Mouse (Mus musculus) mesoderm, embryonic 11.5 days (tissue): Measurements from ENCODE around the gene Nup98.

ENCODE experiments used
- DNase-seq: peaks from one replicate; pipeline ENCODE4 v3.0.0-alpha.2; 2012; ENCODE audit warnings: low read depth, low spot score

Nup98 gene

GRCm38 (mm10) chr7:102233059-102233458, 23.1 kb upstream of the Nup98 start:
- no peak for DNase-seq

GRCm38 (mm10) chr7:102229814-102230213, 19.8 kb upstream of the Nup98 start:
- DNase-seq, result no peak

DNA sequence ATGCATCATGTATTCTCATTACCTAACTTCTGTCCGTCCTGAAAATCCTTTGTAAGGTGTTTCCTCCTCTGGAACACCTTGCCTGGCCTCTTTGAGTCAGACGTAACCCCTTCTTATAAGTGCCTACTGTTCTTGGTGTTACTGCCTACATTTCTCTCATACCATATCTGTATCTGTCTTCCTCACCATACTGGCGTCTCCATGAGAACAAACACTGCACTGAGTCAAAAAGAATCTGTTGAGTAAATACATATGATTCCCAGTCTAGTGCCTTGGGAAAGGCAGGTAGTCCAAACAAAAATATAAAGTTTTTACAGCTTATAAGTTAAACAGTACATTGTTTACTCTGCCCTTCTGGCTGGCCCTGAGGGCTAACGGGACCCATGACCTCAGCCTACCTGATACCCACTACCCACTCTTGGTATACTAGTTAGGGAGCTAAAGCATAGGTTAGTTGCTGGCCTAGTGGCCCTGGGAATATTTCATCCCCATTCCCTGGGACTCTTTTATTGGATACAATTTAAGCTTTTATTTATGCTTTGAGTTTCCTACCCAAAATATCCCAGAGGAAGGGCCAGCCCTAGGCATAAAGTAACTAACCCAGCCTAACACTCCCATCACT, 18.2 kb upstream of the Nup98 start:
- no peak for DNase-seq

- no peak for DNase-seq
These were observed 16.1 kb upstream of the Nup98 start for GRCm38 (mm10) chr7:102226051-102226450.

GRCm38 (mm10) chr7:102223883-102224738, 14.1 kb upstream of the Nup98 start:
- no peak for DNase-seq

GRCm38 (mm10) chr7:102222830-102223556, 13.0 kb upstream of the Nup98 start:
- peak; percentile 65 for DNase-seq

- DNase-seq, result peak; percentile 57
These were observed 12.4 kb upstream of the Nup98 start for GRCm38 (mm10) chr7:102222336-102222735.

DNA sequence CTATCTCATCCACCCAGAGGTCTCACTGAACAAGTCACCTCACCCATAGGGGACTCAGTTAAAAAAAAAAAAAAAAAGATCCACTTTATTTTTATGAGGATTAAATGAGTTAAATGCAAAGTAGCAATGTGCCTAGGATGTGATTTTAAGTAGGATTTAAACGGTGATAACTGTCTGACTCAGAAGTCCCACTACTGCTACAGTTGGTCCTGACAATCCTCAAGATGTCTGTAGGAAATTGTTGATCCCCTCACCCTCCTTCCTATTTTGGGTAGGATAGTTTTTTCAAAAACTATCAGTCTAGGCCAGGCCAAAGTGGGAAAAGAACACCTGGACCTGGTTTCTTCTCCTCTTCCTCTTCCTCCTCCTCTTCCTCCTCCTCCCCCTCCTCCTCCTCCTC, 11.9 kb upstream of the Nup98 start:
- no peak for DNase-seq

- no peak for DNase-seq
These were observed 1.1 kb upstream of the Nup98 start for GRCm38 (mm10) chr7:102211071-102211470.

DNA sequence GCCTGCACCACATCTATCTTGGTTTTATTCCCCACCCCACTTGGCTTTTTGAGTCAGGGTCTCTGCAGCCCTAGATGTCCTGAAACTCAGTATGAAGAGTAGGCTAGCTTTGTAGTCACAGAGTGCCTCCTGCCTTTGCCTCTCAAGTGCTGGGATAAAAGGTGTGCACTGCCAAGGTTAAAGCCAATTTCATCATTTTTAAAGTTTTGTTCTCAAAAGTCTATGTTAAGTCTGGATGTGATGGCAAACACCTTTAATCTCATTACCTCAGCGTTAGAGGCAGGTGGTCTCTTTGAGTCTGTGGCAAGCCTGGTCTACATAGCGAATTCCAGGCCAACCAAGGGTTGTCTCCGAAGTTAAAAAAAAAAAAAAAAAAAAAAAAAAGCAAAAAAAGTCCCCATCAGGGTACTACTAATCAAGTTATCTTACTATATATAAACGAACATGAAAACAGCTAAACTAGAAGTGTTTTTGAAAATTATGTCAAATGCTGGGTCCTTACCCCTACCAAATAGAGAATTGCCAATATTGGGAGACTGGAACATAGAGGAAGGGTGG, 1.1 kb downstream of the Nup98 start:
- DNase-seq, result no peak

DNA sequence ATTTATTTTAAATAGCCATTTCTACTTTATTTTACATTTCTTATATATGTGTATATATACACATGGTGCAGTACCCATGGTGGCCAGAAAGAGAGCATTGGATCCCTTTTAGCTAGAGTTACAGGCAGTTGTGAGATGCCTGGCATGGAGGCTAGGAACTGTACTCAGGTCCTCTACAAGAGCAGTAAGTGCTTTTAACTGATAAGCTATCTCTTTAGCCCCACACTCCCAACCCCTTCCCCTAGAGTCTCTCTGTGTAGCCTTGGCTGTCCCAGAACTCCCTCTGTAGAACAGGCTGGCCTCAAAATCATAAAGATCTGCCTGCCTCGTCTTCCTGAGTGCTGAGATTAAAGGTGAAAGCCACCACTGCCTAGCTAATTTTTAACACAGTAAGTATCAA, 4.3 kb downstream of the Nup98 start:
- no peak for DNase-seq

DNA sequence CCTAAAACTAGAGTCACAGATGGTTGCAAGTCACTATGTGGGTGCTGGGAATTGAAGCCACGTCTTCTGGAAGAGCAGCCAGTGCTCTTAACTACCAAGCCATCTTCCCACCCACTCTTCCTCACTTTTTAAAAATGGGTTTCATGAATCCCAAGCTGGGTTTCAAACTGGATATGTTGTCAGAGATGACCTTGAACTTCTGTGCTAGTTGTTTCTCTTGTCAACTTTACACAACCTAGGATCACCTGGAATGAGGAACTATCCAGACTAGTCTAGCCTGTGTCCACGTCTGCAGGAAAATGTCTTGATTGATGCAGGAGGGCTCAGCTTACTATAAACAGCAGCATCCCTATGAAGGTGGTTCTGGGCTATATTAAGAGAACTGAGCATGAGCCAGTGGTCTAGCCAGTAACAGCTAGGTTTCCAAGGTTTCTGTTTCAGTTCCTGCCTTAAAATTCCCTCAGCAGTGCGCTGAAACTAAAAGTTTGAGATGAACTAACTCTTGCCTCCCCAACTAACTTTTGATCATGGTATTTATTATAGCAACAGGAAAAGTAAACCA, 5.6 kb downstream of the Nup98 start:
- no peak for DNase-seq

DNA sequence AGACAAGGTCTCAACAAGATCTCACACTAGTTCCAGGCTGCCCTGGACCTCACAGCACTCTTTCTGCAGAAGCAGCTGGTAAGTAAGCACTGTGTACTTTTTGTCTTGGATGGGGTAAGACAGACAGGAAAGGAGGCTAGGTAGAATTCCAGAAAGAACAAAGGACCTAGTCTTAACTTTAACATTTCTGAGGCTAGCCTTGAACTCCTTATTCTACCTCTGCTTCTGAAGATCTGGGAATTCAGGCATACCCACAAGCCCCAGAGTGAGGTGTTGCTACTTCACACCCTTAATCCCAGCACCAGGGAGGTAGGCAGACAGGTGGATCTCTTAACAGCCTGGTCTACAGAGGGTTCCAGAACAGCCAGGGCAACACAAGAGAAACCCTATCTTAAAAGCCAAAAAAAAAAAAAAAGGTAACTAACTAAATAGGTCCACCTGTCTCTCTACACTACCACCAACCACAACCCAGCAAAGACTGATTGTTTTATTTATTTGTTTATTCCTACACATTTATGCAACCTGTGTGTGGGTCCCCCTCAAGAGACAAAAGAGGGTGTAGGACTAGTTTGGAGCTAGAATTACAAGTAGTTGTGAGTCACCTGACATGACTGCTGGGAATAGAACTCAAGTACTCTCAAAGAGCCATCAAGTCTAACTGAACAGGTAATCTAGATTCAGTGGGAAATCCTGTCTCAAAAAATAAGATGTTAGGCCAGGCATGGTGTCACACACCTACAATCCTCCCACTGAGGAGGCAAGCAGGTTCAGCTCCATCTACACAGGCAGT, 8.8 kb downstream of the Nup98 start:
- DNase-seq, result no peak

GRCm38 (mm10) chr7:102200576-102200975, 9.4 kb downstream of the Nup98 start:
- no peak for DNase-seq

DNA sequence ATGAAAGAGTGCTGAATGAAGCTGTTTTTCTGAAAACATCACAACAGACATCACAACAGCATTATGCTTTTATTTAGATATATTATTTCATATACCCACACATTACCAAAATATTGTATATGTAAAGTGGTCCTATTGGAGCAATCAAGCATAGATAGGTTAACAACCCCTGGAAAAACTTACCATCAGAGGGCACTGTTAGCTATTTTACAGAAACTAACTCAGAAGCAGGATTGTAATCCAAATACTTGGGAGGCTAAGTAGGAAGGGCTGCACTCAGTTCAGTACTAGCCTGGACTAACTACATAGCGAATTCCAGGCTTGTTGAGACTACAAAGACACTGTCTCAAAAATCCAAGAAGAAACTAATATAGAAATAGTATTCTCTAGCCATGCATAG, 17.6 kb downstream of the Nup98 start:
- no peak for DNase-seq

DNA sequence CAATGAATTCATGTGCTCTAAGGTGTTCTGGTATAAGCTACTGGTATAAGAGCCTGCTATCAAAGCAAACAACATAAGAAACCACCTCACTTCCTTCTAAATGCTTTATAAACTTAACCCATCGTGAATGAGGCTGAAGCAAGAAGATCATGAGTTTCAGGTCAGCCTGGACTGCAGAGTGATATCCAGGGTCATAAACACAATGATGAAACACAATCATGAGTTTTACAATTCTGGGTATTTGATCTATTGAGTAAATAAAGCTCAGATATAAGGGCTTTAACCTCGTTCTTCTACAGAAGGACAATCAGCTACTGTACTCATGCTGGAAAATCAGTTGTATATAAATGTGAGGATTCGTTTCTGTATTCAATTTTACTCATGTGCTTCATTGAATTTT, 26.1 kb downstream of the Nup98 start:
- DNase-seq, result no peak

GRCm38 (mm10) chr7:102170300-102170699, 39.7 kb downstream of the Nup98 start:
- peak; percentile 5 for DNase-seq

GRCm38 (mm10) chr7:102153691-102154090, 56.3 kb downstream of the Nup98 start:
- no peak for DNase-seq

GRCm38 (mm10) chr7:102137898-102138297, 72.1 kb downstream of the Nup98 start:
- no peak for DNase-seq

DNA sequence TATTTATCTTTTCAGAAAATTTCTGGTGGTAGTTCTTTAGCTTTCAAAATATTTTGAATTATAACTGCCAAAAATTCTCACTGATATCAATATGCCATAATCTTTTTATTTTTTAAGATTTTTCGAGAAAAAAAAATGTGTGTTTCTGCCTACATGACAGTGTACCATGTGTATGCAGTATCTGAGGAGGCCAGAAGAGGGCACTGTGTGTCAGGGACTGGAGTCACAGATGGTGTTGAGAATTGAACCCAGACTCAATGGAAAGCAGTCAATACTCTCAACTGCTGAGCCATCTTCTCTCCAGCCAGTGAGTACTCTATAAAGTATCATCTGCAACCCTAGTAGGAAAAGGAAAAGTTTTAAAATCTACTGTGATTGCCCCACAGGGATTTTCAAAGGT, 72.5 kb downstream of the Nup98 start:
- peak; percentile 48 for DNase-seq

DNA sequence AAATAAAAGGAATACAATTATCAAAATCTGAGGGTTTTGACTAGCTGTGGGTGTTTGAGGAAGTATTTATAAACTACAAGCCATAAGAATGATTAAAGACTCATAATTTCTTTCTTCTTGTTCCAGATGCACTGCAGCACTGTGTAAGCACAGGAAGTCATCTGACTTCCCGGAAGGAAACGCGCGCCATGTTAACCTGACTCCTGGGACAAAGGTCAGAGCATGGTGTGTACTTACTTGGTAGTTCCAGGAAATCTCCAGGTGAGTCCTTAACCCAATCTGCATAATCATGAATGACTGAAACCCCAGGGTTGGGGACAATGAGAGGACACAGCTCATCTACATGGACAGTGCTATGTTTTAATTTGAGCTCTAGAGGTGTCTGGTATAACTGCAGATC, 77.6 kb downstream of the Nup98 start:
- no peak for DNase-seq
